Mouse (Mus musculus) ES-Bruce4 (cell line): ENCODE results near the gene Mark1. TPM values are rescaled to one million over a fixed set of nuclear protein-coding genes. Genes with fewer than 3 reads are reported as not detected.

Experiments used
- H3K27ac ChIP-seq: 2 replicates; pipeline ENCODE4 v1.5.1; 2012; ENCODE audit warnings: low read length, inconsistent platforms; ENCODE audit not compliant: insufficient read depth
- H3K27me3 ChIP-seq: 2 replicates; pipeline ENCODE4 v1.6.1; 2012; ENCODE audit warnings: mild to moderate bottlenecking, low read length, inconsistent platforms; ENCODE audit not compliant: control insufficient read depth, poor library complexity, insufficient read depth, severe bottlenecking
- H3K36me3 ChIP-seq: 2 replicates; pipeline ENCODE4 v1.6.1; 2012; ENCODE audit warnings: inconsistent platforms, mild to moderate bottlenecking, low read length, moderate library complexity; ENCODE audit not compliant: control insufficient read depth, poor library complexity, insufficient read depth, severe bottlenecking
- H3K4me1 ChIP-seq: one replicate; pipeline ENCODE4 v1.8.1; 2011; ENCODE audit warnings: low read length; ENCODE audit not compliant: control insufficient read depth, insufficient read depth
- H3K4me3 ChIP-seq: 2 replicates; pipeline ENCODE4 v1.5.1; 2011; ENCODE audit warnings: low read depth, mild to moderate bottlenecking, low read length
- H3K9ac ChIP-seq: 2 replicates; pipeline ENCODE4 v1.6.1; 2012; ENCODE audit warnings: low read depth, mild to moderate bottlenecking, inconsistent platforms; ENCODE audit not compliant: poor library complexity, severe bottlenecking
- H3K9me3 ChIP-seq: replicated peaks from 2 replicates; pipeline ENCODE4 v1.6.1; 2012; ENCODE audit warnings: mild to moderate bottlenecking, low read length, inconsistent platforms; ENCODE audit not compliant: control insufficient read depth, poor library complexity, insufficient read depth, severe bottlenecking
- CTCF ChIP-seq: IDR thresholded peaks from one replicate; pipeline ENCODE4 v1.8.1; 2011; ENCODE audit warnings: low read depth, low read length
- EP300 ChIP-seq: IDR thresholded peaks from 2 replicates; pipeline ENCODE4 v1.6.1; 2011; ENCODE audit warnings: low read depth, low read length; ENCODE audit not compliant: insufficient read depth
- POLR2A ChIP-seq: IDR thresholded peaks from one replicate; pipeline ENCODE4 v1.8.1; 2011; ENCODE audit warnings: low read length; ENCODE audit not compliant: insufficient read depth
- polyA plus RNA-seq: library from polyadenylated mRNA; stranded (reverse); fragments of >200 nt; gene quantifications from 2 replicates; pipeline ENCODE4 v1.2.4, GENCODE M21; 2011; ENCODE audit warnings: low read depth; ENCODE audit not compliant: missing spikeins, insufficient read depth, insufficient read length

Mark1 gene
- polyA plus RNA-seq, 1 experiment = 12.7 TPM

GRCm38 (mm10) chr1:184997466-184997865, 1.9 kb downstream of the Mark1 start:
- Histone ChIP-seq H3K27ac (no peak overlapping the region), H3K9me3 (no peaks in the 10 kb centered on the region), H3K27me3 (peaks cover 6% of the 10 kb centered on the region), H3K9ac (no peak overlapping the region), H3K4me3 (no peak overlapping the region), H3K4me1 (no peaks in the 10 kb centered on the region), H3K36me3 (no peaks in the 10 kb centered on the region)
- TF ChIP-seq CTCF (no peak), EP300 (no peak), POLR2A (no peak)

DNA sequence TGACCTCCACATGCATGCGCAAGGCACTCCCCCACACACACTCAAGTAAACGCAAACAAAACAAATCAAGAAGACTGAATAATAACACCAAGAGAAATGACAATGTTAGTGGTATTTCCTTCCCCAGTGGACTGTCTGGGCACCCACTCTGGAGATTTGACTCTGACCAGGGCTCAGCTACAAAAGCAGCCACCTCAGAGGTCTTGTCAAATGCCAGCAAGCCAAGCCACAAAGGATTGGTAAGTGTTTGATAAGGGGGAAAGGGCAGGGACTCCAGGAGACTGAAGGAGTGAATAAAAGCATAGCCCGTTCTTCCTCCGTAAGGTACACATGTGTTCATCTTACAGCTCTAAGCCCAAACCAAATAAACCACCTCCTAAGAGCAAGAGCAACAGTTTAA, 4.0 kb downstream of the Mark1 start:
- TF ChIP-seq EP300 (no peak), POLR2A (no peak), CTCF (no peak)
- Histone ChIP-seq H3K9me3 (no peaks in the 10 kb centered on the region), H3K4me1 (no peaks in the 10 kb centered on the region), H3K27ac (no peak overlapping the region), H3K36me3 (no peaks in the 10 kb centered on the region), H3K4me3 (no peak overlapping the region), H3K9ac (no peak overlapping the region), H3K27me3 (peaks cover 6% of the 10 kb centered on the region)

DNA sequence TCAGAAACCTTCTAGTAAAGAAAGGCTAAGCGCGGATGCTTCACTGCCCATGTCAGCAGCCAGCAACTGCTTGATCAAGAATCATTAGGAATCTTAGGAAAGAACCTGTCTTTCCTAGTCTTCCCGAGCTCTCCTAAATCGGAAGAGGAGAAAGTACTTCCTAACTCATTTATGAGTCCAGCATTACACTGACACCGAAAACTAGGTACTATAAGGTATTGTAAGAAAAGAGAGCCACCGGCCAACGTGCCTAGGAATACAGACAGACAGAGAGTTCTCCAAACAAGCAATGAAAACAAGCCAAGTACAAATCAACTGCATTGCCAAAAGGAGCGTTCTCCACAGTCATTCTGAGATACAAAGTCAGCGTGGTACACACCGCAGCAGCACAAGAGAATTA, 8.2 kb downstream of the Mark1 start:
- no peaks in the 10 kb centered on the region for H3K27me3 ChIP-seq
- H3K4me1 ChIP-seq = no peaks in the 10 kb centered on the region
- TF ChIP-seq POLR2A (no peak), CTCF (no peak), EP300 (no peak)
- no peak overlapping the region for H3K27ac ChIP-seq
- H3K9ac ChIP-seq = no peak overlapping the region
- no peaks in the 10 kb centered on the region for H3K9me3 ChIP-seq
- H3K36me3 ChIP-seq = no peaks in the 10 kb centered on the region
- H3K4me3 ChIP-seq = no peak overlapping the region

DNA sequence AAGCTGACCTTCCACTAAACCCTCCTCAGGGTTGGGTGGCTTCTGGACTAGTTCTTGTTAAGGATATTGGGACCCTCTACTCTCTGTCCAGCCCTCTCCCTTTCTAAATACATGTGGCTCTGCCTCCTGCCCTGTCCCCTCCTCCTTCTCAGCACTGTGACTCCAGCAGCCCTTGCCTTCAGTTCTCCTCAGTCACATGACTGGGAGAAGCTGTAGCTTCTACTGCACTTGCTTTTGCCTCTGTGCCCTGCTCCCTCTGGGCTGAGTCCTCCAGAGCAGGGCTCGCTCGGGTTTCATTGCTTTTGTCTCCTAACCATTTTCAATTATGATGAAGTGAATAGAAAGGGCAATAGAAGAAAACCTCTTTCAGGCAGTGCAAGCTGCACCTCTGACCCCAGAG, 12.6 kb downstream of the Mark1 start:
- Histone ChIP-seq H3K9ac (no peak overlapping the region), H3K27ac (no peak overlapping the region), H3K9me3 (no peaks in the 10 kb centered on the region), H3K4me1 (no peaks in the 10 kb centered on the region), H3K36me3 (no peaks in the 10 kb centered on the region), H3K4me3 (no peak overlapping the region), H3K27me3 (no peaks in the 10 kb centered on the region)
- no peak for TF ChIP-seq CTCF
- TF ChIP-seq EP300 = no peak
- no peak for TF ChIP-seq POLR2A

DNA sequence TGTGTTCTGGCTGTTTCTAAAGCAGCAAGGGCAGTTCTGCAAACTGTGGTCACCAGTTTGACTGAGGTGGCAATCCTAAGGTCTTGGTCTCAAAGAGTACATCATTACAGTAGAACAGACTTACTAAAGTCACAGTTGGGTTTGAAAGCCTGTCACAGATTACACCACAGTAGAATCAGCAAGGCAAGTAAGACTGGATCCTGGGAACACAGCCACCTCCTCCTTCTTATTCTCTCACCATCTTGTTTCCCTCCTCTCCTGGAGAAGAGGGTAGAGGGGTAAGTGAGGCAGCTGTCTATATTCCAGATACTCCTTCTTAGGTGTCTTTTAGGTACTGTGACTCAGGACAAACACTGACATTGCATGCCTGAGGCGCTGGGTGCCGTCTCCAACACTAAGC, 14.6 kb downstream of the Mark1 start:
- Histone ChIP-seq H3K36me3 (no peaks in the 10 kb centered on the region), H3K4me1 (no peaks in the 10 kb centered on the region)
- TF ChIP-seq POLR2A (no peak), CTCF (no peak), EP300 (no peak)

GRCm38 (mm10) chr1:184983751-184984150, 15.6 kb downstream of the Mark1 start:
- no peak overlapping the region for H3K4me3 ChIP-seq
- no peaks in the 10 kb centered on the region for H3K4me1 ChIP-seq
- no peaks in the 10 kb centered on the region for H3K27me3 ChIP-seq
- no peak for TF ChIP-seq EP300
- no peak for TF ChIP-seq CTCF
- no peaks in the 10 kb centered on the region for H3K36me3 ChIP-seq
- peaks cover 4% of the 10 kb centered on the region for H3K9me3 ChIP-seq
- H3K27ac ChIP-seq = no peak overlapping the region
- H3K9ac ChIP-seq = no peak overlapping the region

More for the DNA sequence above, 14.6 kb downstream of the Mark1 start:
- no peaks in the 10 kb centered on the region for H3K27me3 ChIP-seq
- H3K9me3 ChIP-seq = peaks cover 4% of the 10 kb centered on the region
- no peak overlapping the region for H3K9ac ChIP-seq
- H3K27ac ChIP-seq = no peak overlapping the region
- no peak overlapping the region for H3K4me3 ChIP-seq
